Mouse (Mus musculus) myocyte (in vitro differentiated cells): ENCODE measurements at regions not wholly inside any gene's neighbourhood (a gene's known extent, or its start where the extent isn't known, plus 50 kb on each side); places are given as distances from the start of the nearest gene placed in this dataset.

ENCODE experiments used
- H3K27me3 ChIP-seq: one replicate; pipeline ENCODE4 v1.6.1; 2011; ENCODE audit not compliant: control insufficient read depth, insufficient read depth, insufficient read length
- H3K36me3 ChIP-seq: one replicate; pipeline ENCODE4 v1.6.1; 2011; ENCODE audit not compliant: control insufficient read depth, insufficient read depth
- H3K4me2 ChIP-seq: one replicate; pipeline ENCODE4 v1.6.1; 2011; ENCODE audit warnings: low read depth, control low read depth
- H3K4me3 ChIP-seq: one replicate; pipeline ENCODE4 v1.5.1; 2011; ENCODE audit warnings: mild to moderate bottlenecking, control low read depth, moderate library complexity
- H3K79me2 ChIP-seq: one replicate; pipeline ENCODE4 v1.6.1; 2011; ENCODE audit not compliant: control insufficient read depth, insufficient read depth
- H3ac ChIP-seq: one replicate; pipeline ENCODE4 v1.6.1; 2011; ENCODE audit not compliant: control insufficient read depth, insufficient read length
- CEBPB ChIP-seq: IDR thresholded peaks from 2 replicates; pipeline ENCODE4 v1.6.1; 2011; ENCODE audit warnings: mild to moderate bottlenecking, moderate library complexity; ENCODE audit not compliant: poor library complexity, insufficient read depth, severe bottlenecking
- E2F4 ChIP-seq: IDR thresholded peaks from one replicate; pipeline ENCODE4 v1.6.1; 2011; ENCODE audit warnings: mild to moderate bottlenecking, control low read depth, moderate library complexity; ENCODE audit not compliant: insufficient read depth
- MAX ChIP-seq: IDR thresholded peaks from one replicate; pipeline ENCODE4 v1.6.1; 2011; ENCODE audit warnings: low read depth, mild to moderate bottlenecking, control low read depth
- MYOD1 ChIP-seq, 3 experiments: IDR thresholded peaks; one replicate each; pipeline ENCODE4 v1.6.1; 2011; ENCODE audit warnings: control low read depth in 2 of 3, low read depth in 2 of 3, mild to moderate bottlenecking in 2 of 3, moderate library complexity in 1 of 3; ENCODE audit not compliant: insufficient read length in 2 of 3, control insufficient read depth in 1 of 3
- MYOG ChIP-seq, 3 experiments: IDR thresholded peaks; one replicate each; pipeline ENCODE4 v1.6.1; 2011; ENCODE audit warnings: control low read depth in 2 of 3, low read depth in 2 of 3, mild to moderate bottlenecking in 2 of 3; ENCODE audit not compliant: insufficient read length in 2 of 3, control insufficient read depth in 1 of 3, insufficient read depth in 1 of 3
- POLR2A ChIP-seq: IDR thresholded peaks from one replicate; pipeline ENCODE4 v1.6.1; 2011; ENCODE audit warnings: low read depth, mild to moderate bottlenecking, control low read depth, moderate library complexity; ENCODE audit not compliant: insufficient read length
- POLR2AphosphoS2 ChIP-seq: IDR thresholded peaks from one replicate; pipeline ENCODE4 v1.6.1; 2011; ENCODE audit warnings: low read depth, control low read depth; ENCODE audit not compliant: insufficient read length
- REST ChIP-seq: IDR thresholded peaks from one replicate; pipeline ENCODE4 v1.6.1; 2011; ENCODE audit warnings: mild to moderate bottlenecking, control low read depth, moderate library complexity; ENCODE audit not compliant: insufficient read depth, insufficient read length
- SRF ChIP-seq: IDR thresholded peaks from one replicate; pipeline ENCODE4 v1.6.1; 2011; ENCODE audit warnings: low read depth; ENCODE audit not compliant: control insufficient read depth, insufficient read length
- TCF12 ChIP-seq: IDR thresholded peaks from one replicate; pipeline ENCODE4 v1.6.1; 2011; ENCODE audit warnings: mild to moderate bottlenecking, control low read depth; ENCODE audit not compliant: poor library complexity, insufficient read depth, severe bottlenecking
- TCF3 ChIP-seq: IDR thresholded peaks from one replicate; pipeline ENCODE4 v1.6.1; 2011; ENCODE audit warnings: low read depth, control low read depth; ENCODE audit not compliant: insufficient read length
- USF1 ChIP-seq: IDR thresholded peaks from one replicate; pipeline ENCODE4 v1.6.1; 2011; ENCODE audit warnings: low read depth, mild to moderate bottlenecking, control low read depth, moderate library complexity

- TF ChIP-seq CEBPB (no peak), USF1 (no peak), POLR2AphosphoS2 (no peak), MYOD1 (IDR thresholded peaks at IDR 0.05; ENCODE audit: control insufficient read depth in 1 of 3, insufficient read length in 2 of 3, low read depth in 2 of 3) (no peak), E2F4 (no peak), REST (no peak)
- H3K79me2 ChIP-seq: no peaks in the 10 kb centered on the region
- H3K4me2 ChIP-seq: no peak overlapping the region
- H3ac ChIP-seq: no peak overlapping the region
- H3K27me3 ChIP-seq: no peaks in the 10 kb centered on the region
- no peaks in the 10 kb centered on the region for H3K36me3 ChIP-seq
- H3K4me3 ChIP-seq: no peak overlapping the region
These were observed 246.9 kb downstream of the Diras2 start for GRCm38 (mm10) chr13:52284026-52284801.

- no peaks in the 10 kb centered on the region for H3K27me3 ChIP-seq
- H3K79me2 ChIP-seq: no peaks in the 10 kb centered on the region
- TF ChIP-seq MYOD1 (IDR thresholded peaks at IDR 0.05; ENCODE audit: control insufficient read depth in 1 of 3, insufficient read length in 2 of 3, low read depth in 2 of 3) (peak in 1 of 3 experiments; percentile 26), TCF3 (no peak), TCF12 (no peak), POLR2A (no peak), MYOG (IDR thresholded peaks at IDR 0.05; ENCODE audit: control insufficient read depth in 1 of 3, insufficient read depth in 1 of 3, insufficient read length in 2 of 3, low read depth in 2 of 3) (peak in 1 of 3 experiments; percentile 7), REST (no peak), POLR2AphosphoS2 (no peak), CEBPB (no peak), E2F4 (no peak), USF1 (no peak), SRF (no peak), MAX (no peak)
- no peaks in the 10 kb centered on the region for H3K36me3 ChIP-seq
- H3ac ChIP-seq: no peak overlapping the region
- no peak overlapping the region for H3K4me3 ChIP-seq
- H3K4me2 ChIP-seq: no peak overlapping the region
These were observed 242.7 kb downstream of the Diras2 start for GRCm38 (mm10) chr13:52288400-52288799.

- no peak for TF ChIP-seq REST
- no peak for TF ChIP-seq MYOD1 (IDR thresholded peaks at IDR 0.05; ENCODE audit: control insufficient read depth in 1 of 3, insufficient read length in 2 of 3, low read depth in 2 of 3)
- no peak for TF ChIP-seq MYOG (IDR thresholded peaks at IDR 0.05; ENCODE audit: control insufficient read depth in 1 of 3, insufficient read depth in 1 of 3, insufficient read length in 2 of 3, low read depth in 2 of 3)
- TF ChIP-seq POLR2AphosphoS2: no peak
- no peak for TF ChIP-seq CEBPB
- TF ChIP-seq SRF: no peak
- TF ChIP-seq E2F4: no peak
- TF ChIP-seq USF1: no peak
- no peak for TF ChIP-seq TCF3
- Histone ChIP-seq H3K79me2 (no peaks in the 10 kb centered on the region), H3K4me3 (no peak overlapping the region), H3K4me2 (no peak overlapping the region), H3ac (no peak overlapping the region), H3K36me3 (no peaks in the 10 kb centered on the region), H3K27me3 (no peaks in the 10 kb centered on the region)
These were observed 235.2 kb downstream of the Diras2 start for GRCm38 (mm10) chr13:52295847-52296246.

GRCm38 (mm10) chr13:52296541-52297276, 234.4 kb downstream of the Diras2 start:
- Histone ChIP-seq H3K79me2 (no peaks in the 10 kb centered on the region), H3K4me3 (no peak overlapping the region)

More at GRCm38 (mm10) chr13:52296541-52297276, 234.4 kb downstream of the Diras2 start:
- Histone ChIP-seq H3ac (no peak overlapping the region), H3K27me3 (no peaks in the 10 kb centered on the region), H3K36me3 (no peaks in the 10 kb centered on the region), H3K4me2 (no peak overlapping the region)
- TF ChIP-seq E2F4: no peak
- no peak for TF ChIP-seq CEBPB
- no peak for TF ChIP-seq TCF12
- no peak for TF ChIP-seq MYOD1 (IDR thresholded peaks at IDR 0.05; ENCODE audit: control insufficient read depth in 1 of 3, insufficient read length in 2 of 3, low read depth in 2 of 3)
- TF ChIP-seq POLR2A: no peak
- no peak for TF ChIP-seq USF1
- TF ChIP-seq SRF: no peak
- no peak for TF ChIP-seq REST
- TF ChIP-seq TCF3: no peak
- no peak for TF ChIP-seq POLR2AphosphoS2
- no peak for TF ChIP-seq MYOG (IDR thresholded peaks at IDR 0.05; ENCODE audit: control insufficient read depth in 1 of 3, insufficient read depth in 1 of 3, insufficient read length in 2 of 3, low read depth in 2 of 3)
